Mouse (Mus musculus): ENCODE results near the gene Rtl8b. TPM values are rescaled to one million over a fixed set of nuclear protein-coding genes. Genes with fewer than 3 reads are reported as not detected.
"Not testable (repeated sequence)": the region's sequence is repeated elsewhere in the genome, so short reads cannot be mapped to it uniquely, and the experiment has no call there.

Gene Rtl8b
- total RNA-seq (2018; cell fraction: chromatin; rRNA removed), result 1 to 10 TPM in 17 of 26 experiments, under 1 TPM in 3, not detected in 6; 0.78 to 8.6 (median 2.0) TPM
- total RNA-seq (2018; cell fraction: cytosol; rRNA removed), result 10 to 100 TPM; 20.4 to 36.2 (median 25.1) TPM
- 10 to 100 TPM in 7 of 26 experiments, 1 to 10 TPM in 19; 2.8 to 13.4 (median 5.9) TPM for total RNA-seq (2018; cell fraction: nucleus; rRNA removed)
- 15.8 to 41.4 TPM (median 27.8 TPM) in 3 replicates for polyA plus RNA-seq (2018)

DNA sequence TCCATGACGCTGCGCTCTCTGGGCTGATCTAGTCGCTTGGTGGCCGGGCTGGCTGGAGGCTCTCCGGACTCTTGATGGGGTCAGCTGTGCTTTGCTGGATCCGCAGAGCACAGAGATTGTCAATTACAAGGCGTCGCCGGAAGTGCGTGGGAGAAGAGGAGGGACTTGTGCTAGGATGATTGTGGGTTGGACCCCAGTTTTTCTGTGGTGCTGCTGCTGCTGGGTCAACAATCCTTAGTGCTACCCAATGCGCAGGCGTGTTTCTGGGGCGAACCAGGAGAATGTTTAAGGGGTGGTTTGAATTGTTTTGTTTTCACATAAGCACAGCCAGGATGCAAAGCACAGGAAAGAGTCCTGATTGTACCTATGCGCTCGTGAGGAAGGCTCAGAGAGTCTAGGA, at the start of gene Rtl8b:
Gene Rtl8b (minus strand): TSS at position 115 of the 400 bp plus-strand sequence.
- Histone ChIP-seq H3K79me2 (ENCODE audit: inconsistent target) (no peaks in the 10 kb centered on the region), H3K4me3 (ENCODE audit: inconsistent target) (peak within 1 kb of the TSS; percentile 20; the same call in 1 of the 2 replicates), H3K36me3 (ENCODE audit: inconsistent target) (no peaks in the 10 kb centered on the region), H3K27ac (no peak within 1 kb of the TSS)
- 40% methylated on average over 8 of the region's 15 CpGs for WGBS (ENCODE audit: missing documents)

DNA sequence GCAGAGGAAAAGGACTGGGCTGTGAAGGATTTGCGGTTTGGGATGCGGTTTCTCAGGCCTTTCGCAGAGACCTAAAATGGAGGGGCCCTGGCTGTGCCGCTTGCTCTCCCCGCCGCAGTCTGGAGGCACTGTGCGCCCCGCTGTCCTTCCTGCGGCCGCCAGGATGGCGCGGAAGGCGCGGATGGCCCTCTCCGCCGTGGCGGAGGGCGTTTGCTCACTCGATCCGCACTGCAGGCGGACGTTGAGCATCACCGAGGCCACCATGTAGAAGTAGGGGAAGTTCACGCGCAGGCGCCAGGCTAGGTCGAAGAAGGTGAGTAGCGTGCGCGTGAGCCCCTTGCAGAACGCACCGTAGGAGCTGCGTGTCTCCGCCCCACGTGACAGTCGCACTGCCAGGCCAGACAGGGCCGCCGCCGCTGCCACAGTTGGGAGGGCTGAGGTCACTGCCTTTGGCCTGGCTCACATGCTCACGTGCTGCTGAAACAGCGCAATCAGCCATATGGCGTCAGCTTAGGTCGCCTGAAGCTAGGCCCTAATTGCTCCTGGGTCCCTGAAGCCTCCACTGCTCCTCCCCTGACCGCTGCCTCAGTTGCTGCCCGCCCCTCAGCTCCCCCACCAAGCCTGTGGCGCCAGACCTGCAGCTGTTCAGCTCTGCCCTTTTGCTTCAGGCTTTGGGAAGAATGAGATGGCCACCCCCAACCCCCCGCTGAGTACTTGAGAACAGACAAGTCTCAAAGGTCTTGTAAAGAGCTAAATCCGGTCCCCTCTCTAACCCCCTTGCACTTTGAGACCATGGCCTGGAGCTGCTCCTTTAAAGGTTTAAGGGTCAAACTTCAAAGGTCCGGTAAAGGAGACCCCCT, 46.3 kb upstream of the Rtl8b start:
- WGBS (ENCODE audit: missing documents), result 40% methylated on average over 34 of the region's 49 CpGs
- H3K4me3 ChIP-seq (ENCODE audit: inconsistent target), result no peak overlapping the region
- no peaks in the 10 kb centered on the region for H3K79me2 ChIP-seq (ENCODE audit: inconsistent target)
- H3K36me3 ChIP-seq (ENCODE audit: inconsistent target), result no peaks in the 10 kb centered on the region
- no peak overlapping the region for H3K27ac ChIP-seq

DNA sequence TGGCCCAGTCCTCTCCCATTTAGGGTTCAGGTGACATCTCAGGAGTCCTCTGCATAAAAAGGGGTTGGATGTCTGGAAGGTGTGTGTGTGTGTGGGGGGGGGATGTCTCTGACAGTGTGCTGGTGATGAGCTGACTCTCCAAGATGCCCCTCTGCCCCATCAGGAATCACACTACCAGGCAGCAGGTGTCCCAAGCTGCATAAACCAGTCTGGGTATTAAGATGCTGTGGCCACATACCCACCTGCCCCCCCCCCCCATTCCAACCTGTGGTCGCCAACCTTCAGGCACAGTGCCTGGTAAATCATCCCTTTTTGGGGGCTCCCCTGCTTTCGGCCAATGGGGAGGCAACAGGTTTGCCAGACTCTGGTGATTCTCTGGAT, 45.7 kb upstream of the Rtl8b start:
- Histone ChIP-seq H3K79me2 (ENCODE audit: inconsistent target) (no peaks in the 10 kb centered on the region), H3K4me3 (ENCODE audit: inconsistent target) (no peak overlapping the region), H3K27ac (no peak overlapping the region), H3K36me3 (ENCODE audit: inconsistent target) (no peaks in the 10 kb centered on the region)
- 69% methylated on average over 2 of the region's 2 CpGs for WGBS (ENCODE audit: missing documents)

DNA sequence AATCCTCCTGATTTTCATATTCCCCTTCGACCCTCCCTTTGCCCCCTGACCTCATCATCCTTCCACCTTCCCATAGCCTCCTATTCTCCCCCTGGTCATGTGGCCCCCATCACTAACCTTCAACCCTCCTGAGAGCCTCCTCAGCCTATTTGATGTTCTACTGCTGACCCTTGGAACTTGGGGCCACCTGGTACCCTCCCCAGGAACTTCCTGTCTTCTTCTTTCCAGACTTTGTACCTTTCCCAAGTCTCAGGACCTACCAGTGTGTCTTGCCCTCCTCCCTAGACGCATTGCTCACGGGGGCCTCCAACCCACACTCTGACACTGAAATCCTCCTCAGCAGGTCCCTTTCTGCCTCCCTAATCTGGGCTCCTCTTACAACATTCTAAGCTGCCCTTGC, 32.5 kb upstream of the Rtl8b start:
- Histone ChIP-seq H3K36me3 (ENCODE audit: inconsistent target) (no peaks in the 10 kb centered on the region), H3K4me3 (ENCODE audit: inconsistent target) (no peak overlapping the region), H3K79me2 (ENCODE audit: inconsistent target) (no peaks in the 10 kb centered on the region), H3K27ac (no peak overlapping the region)
- 90% methylated on average over 2 of the region's 3 CpGs for WGBS (ENCODE audit: missing documents)

DNA sequence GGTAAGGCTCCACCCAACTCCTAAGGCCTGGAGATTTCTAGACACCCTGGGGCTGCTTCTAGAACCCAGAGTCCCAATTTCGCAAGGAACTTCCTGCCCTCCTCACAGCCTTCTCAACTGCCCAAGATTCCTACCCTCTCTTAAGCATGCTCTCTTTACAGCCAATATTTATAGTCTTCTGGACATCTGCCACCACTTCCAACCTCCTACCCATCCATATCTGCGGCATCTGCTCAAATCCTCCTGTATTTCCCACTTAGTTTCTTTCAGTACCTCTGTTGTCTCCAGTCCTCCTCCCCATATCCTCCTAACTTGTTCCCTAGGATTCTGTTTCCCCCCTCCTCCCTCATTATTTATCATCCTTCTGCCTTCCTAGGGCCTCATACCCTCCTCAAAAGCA, 29.0 kb upstream of the Rtl8b start:
- 92% methylated on average over 2 of the region's 2 CpGs for WGBS (ENCODE audit: missing documents)
- no peaks in the 10 kb centered on the region for H3K79me2 ChIP-seq (ENCODE audit: inconsistent target)
- no peak overlapping the region for H3K27ac ChIP-seq
- no peak overlapping the region for H3K4me3 ChIP-seq (ENCODE audit: inconsistent target)
- no peaks in the 10 kb centered on the region for H3K36me3 ChIP-seq (ENCODE audit: inconsistent target)

DNA sequence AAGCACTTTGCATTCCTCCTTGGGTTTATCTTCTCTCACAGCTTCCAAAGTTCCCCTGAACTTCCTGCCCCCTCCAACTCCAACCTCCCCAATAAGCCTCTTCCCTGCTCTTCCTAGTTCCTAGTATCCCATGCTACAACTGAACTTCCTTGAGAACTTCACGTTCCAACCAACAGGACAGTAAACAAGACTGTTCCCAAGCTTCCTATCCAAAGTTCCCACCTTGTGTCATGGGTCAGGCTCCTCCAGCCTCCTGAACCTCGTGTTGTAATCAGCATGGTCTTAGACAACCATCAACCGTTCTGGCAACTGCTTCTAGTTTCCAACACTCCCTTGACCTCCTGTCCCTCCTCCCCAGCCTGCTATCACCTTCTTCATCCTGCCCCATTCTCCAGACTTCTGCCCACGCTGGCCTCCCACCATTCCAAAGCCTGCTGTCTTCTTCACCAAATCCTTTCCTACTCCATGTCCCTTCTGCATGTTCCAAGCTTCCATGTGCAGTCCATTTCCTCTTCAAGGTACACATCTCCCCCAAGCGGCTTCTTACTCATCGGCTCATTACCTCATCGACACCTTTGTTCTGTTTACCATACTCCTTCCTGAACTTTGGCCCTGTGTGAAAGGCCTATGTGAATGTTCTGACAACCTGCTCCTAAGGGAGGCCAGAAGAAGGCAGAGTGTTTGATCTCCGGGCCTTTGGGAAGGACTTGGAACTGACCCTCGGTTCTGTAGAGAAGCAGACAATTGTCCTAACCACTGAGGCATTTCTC, 24.0 kb upstream of the Rtl8b start:
- Histone ChIP-seq H3K4me3 (ENCODE audit: inconsistent target) (no peak overlapping the region), H3K36me3 (ENCODE audit: inconsistent target) (no peaks in the 10 kb centered on the region), H3K27ac (no peak overlapping the region), H3K79me2 (ENCODE audit: inconsistent target) (no peaks in the 10 kb centered on the region)
- 87% methylated on average over 9 of the region's 9 CpGs for WGBS (ENCODE audit: missing documents)

DNA sequence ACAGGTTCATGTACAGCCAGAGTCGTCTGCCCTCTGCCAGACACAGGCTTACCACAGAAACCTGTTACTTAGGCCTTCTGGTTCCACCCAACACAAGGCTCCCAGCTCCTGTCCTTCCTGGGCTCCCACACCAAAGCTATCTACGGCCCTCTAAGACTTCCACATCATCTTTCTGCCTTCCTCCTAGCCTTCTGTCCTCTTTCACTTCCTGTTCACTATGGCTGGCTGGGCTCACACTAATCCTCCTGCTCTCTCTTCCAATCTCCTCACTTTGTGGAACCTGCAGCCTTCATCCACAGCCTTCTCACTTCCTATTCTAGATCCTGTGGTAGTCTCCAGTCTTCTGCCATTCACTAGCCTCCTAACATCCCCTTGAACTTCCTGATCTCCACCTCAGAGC, 22.9 kb upstream of the Rtl8b start:
- Histone ChIP-seq H3K27ac (no peak overlapping the region), H3K4me3 (ENCODE audit: inconsistent target) (no peak overlapping the region), H3K36me3 (ENCODE audit: inconsistent target) (no peaks in the 10 kb centered on the region), H3K79me2 (ENCODE audit: inconsistent target) (no peaks in the 10 kb centered on the region)
- 86% methylated on average over 1 of the region's 2 CpGs for WGBS (ENCODE audit: missing documents)

DNA sequence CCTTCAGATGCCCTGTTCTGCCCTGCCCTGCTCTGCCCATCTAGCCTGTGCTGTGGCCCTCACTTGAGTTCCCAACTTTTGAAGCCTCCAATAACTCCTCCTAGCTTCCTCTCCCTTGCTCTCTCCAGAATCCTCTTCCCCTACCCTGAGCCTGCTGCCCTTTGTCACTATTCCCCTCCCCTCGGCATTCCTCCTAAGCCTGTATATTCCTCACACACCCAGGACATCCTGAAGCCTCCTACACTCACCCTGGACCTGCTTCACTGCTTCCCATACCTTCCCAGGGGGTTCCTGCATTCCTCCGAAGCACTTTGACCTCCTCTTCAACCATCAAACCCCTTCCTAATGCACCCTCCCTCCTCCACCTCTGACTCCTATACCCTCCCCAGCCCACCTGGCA, 21.9 kb upstream of the Rtl8b start:
- WGBS (ENCODE audit: missing documents), result 33% methylated on average over 1 of the region's 2 CpGs

DNA sequence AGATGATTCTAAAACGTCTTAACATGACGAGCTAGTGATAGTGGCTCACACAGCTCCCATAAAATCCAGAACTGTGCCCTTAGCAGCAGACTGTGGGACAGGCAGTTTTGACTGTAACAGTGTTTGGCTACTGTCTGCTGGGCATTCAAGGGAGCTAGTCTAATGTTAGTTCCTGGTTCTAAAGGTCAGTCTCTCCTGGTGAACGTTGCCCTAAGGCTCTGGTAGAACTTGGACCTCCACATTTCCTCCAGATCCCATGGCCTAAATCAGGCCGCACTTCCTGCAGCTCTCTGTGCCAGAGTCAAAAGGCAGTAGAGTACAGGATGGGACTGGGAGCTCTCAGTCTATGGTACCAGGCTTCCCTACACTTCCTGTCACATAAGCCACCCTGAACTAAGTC, 14.5 kb upstream of the Rtl8b start:
- H3K27ac ChIP-seq; H3K36me3 ChIP-seq (ENCODE audit: inconsistent target); H3K79me2 ChIP-seq (ENCODE audit: inconsistent target); H3K4me3 ChIP-seq (ENCODE audit: inconsistent target): not testable (repeated sequence)
- WGBS (ENCODE audit: missing documents), result 43% methylated on average over 2 of the region's 4 CpGs

More for the DNA sequence above, 21.9 kb upstream of the Rtl8b start:
- Histone ChIP-seq H3K27ac (no peak overlapping the region), H3K4me3 (ENCODE audit: inconsistent target) (no peak overlapping the region), H3K79me2 (ENCODE audit: inconsistent target) (no peaks in the 10 kb centered on the region), H3K36me3 (ENCODE audit: inconsistent target) (no peaks in the 10 kb centered on the region)

DNA sequence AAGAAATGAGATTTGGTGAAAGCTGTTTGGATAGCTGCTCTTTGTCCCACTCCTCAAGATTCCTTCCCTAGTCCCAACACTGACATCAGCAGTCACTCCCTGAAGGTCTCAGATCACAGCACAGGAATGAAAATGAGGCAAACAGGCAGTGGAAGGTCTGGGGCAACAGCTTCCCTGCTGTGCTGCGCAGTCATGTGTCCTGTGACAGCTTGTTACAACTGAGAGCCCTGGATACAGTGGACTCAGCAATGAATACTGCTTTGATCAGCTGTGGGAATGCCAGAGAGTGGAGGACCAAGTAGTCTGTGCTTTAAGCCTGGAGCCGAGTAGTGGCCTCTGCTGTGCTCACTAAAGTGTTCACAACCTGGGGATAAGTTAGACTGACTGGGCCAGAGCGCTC, 12.4 kb upstream of the Rtl8b start:
- H3K79me2 ChIP-seq (ENCODE audit: inconsistent target); H3K4me3 ChIP-seq (ENCODE audit: inconsistent target); H3K27ac ChIP-seq; H3K36me3 ChIP-seq (ENCODE audit: inconsistent target): not testable (repeated sequence)
- WGBS (ENCODE audit: missing documents), result no CpG with 5 or more reads among the region's 3 CpGs

DNA sequence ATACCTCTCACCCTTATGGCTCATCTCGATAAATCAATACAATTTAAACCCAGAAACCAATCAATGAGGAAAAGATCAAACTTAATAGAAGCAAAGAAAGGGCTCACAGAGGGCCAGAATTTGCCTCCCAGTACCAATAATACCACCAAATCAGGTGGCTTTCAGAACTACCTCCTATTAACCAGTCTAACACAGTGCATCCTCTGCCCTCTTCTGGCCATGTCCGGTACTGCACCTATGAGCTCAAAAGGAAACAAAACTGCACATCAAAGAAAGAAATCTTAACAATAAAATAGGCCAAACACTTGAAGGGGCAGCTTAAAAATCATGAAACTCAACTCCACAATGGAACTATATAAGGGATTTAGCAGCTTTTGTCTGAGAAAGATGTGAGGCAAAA, 6.7 kb upstream of the Rtl8b start:
- WGBS (ENCODE audit: missing documents), result 0% methylated on average over 1 of the region's 2 CpGs
- not testable (repeated sequence) for H3K36me3 ChIP-seq (ENCODE audit: inconsistent target); H3K79me2 ChIP-seq (ENCODE audit: inconsistent target); H3K4me3 ChIP-seq (ENCODE audit: inconsistent target); H3K27ac ChIP-seq

DNA sequence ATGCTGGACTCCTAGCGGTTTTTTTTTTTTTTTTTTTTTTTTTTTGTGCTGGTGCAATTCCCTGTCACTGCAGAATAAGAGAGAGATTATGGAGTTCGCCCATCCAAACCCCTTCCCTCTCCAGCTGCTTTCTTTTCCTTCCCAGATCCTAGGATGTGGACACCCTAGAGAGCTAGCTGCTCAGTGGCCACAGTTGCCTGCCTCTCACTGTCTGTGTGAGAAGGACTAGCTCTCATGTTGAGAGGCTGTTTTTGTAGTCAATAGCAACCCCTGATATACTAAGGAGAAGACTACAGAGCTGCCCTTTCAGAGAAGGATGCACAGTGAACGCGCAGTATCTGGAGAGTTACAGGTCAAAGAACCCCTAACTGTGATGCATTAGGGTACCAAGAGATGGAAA, 488 bp upstream of the Rtl8b start:
- not testable (repeated sequence) for H3K36me3 ChIP-seq (ENCODE audit: inconsistent target); H3K79me2 ChIP-seq (ENCODE audit: inconsistent target); H3K27ac ChIP-seq
- 0% methylated on average over 1 of the region's 4 CpGs for WGBS (ENCODE audit: missing documents)
- peak overlapping the region; percentile 20; the same call in 1 of the 2 replicates for H3K4me3 ChIP-seq (ENCODE audit: inconsistent target)

DNA sequence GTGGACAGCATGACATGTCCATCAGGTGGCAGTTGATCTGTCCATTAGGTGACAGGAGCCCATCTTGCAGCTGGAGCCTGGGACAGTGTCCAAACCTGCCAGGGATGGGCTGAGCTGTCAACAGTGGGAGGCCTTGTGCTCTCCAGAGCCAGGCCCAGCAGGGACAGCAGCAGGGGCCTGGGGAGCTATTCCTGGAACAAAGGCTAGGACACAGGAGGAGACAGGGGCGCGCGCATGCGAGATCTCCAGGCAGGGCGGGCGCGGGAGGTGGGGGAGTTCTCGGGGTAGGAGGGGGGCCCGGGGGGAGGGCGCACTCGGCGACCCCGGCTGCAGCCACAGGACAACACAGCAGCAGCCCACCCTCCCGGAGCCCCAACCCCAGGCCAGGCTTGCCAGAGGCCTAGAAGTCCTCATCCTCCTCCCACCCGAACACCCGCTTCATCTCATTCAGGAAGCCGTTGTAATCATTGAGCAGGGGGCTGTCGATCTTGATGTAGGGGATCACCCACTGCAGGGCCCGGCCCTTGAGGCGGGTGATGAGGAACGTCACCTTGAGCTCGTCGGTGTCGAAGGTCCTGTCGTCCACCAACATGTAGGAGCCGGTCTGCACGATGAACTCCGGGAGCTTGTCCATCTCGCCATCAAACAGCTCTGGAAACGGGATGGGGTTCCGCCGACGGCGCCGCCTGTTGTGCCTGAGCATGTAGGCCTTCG, 494 bp downstream of the Rtl8b start:
- H3K4me3 ChIP-seq (ENCODE audit: inconsistent target), result peak overlapping the region; percentile 20; the same call in 1 of the 2 replicates
- H3K27ac ChIP-seq; H3K36me3 ChIP-seq (ENCODE audit: inconsistent target); H3K79me2 ChIP-seq (ENCODE audit: inconsistent target): not testable (repeated sequence)
- WGBS (ENCODE audit: missing documents), result no CpG with 5 or more reads among the region's 36 CpGs

DNA sequence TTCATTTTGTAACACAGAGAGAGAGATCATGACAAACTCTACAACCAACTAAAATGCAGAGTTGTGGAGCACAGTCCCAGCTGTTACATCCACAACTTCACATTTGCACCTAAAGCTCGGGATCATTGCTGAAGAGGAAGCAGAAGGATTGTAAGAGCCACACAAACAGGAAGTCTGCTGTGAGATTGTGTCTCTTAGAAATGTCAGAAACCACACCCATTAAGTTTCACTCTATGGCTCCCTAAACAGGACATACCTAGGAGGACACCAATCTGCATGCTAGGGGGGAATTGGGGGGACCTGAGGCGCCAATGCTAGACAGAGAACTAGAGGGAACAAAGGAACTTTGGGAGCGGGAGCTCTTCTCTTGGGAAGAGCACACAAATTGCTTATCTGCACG, 17.3 kb downstream of the Rtl8b start:
- H3K79me2 ChIP-seq (ENCODE audit: inconsistent target); H3K4me3 ChIP-seq (ENCODE audit: inconsistent target); H3K36me3 ChIP-seq (ENCODE audit: inconsistent target); H3K27ac ChIP-seq: not testable (repeated sequence)
- 86% methylated on average over 3 of the region's 4 CpGs for WGBS (ENCODE audit: missing documents)
